Comparison of ENCODE assay signal across 12 mouse cellular contexts in genomic region chr4:107538116-107538515, GRCm38 (mm10).
DNase-seq lines count a peak whose midpoint lies in the region; ATAC-seq and TF ChIP-seq lines count a peak whose summit lies in the region.
"Had no signal": no experiment of that assay in that cellular context is flagged by ENCODE, and none has a peak within 500 bp of the region (broad histone marks: within the 10 kb centered on the region; RNA-seq: fewer than 3 reads in every experiment).

No protein-coding gene starts in this region.

- no peak overlapping the region for H3K4me3 ChIP-seq in embryonic facial prominence, embryonic 10.5 days
- H3K4me3 ChIP-seq in limb, embryonic 11.5 days (ENCODE audit: low read depth, low read length), result no peak overlapping the region
- H3K4me3 ChIP-seq in lung, postnatal 0 days (ENCODE audit: low read depth, low read length), result no peak overlapping the region
- H3K4me3 ChIP-seq: erythroblast, embryonic 14.5 days; neural tube, embryonic 13.5 days had no signal

- peak overlapping the region; percentile 12; the same call in 1 of the 2 replicates for H3K4me2 ChIP-seq in limb, embryonic 11.5 days (ENCODE audit: low read depth, severe bottlenecking)
- no peak overlapping the region for H3K4me2 ChIP-seq in lung, postnatal 0 days (replicated peaks; ENCODE audit: low read depth, low read length)
- H3K4me2 ChIP-seq: neural tube, embryonic 13.5 days had no signal

- no peaks in the 10 kb centered on the region for H3K36me3 ChIP-seq in embryonic facial prominence, embryonic 10.5 days (replicated peaks)
- no peaks in the 10 kb centered on the region for H3K36me3 ChIP-seq in limb, embryonic 11.5 days (ENCODE audit: control insufficient read depth, insufficient read depth, low read length)
- H3K36me3 ChIP-seq in lung, postnatal 0 days (ENCODE audit: insufficient read depth, low read length), result no peaks in the 10 kb centered on the region
- H3K36me3 ChIP-seq: neural tube, embryonic 13.5 days had no signal

- peaks cover 29% of the 10 kb centered on the region for H3K27me3 ChIP-seq in embryonic facial prominence, embryonic 10.5 days (replicated peaks; ENCODE audit: low read depth, poor library complexity, severe bottlenecking)
- no peaks in the 10 kb centered on the region for H3K27me3 ChIP-seq in limb, embryonic 11.5 days (ENCODE audit: control insufficient read depth, insufficient read depth, low read length)
- no peaks in the 10 kb centered on the region for H3K27me3 ChIP-seq in lung, postnatal 0 days (replicated peaks; ENCODE audit: insufficient read depth, low read length)
- H3K27me3 ChIP-seq: neural tube, embryonic 13.5 days had no signal

- peaks cover 31% of the 10 kb centered on the region for H3K4me1 ChIP-seq in embryonic facial prominence, embryonic 10.5 days
- peaks cover 27% of the 10 kb centered on the region for H3K4me1 ChIP-seq in limb, embryonic 11.5 days (ENCODE audit: control insufficient read depth, insufficient read depth, low read length)
- H3K4me1 ChIP-seq in lung, postnatal 0 days (ENCODE audit: insufficient read depth, low read depth, low read length), result no peaks in the 10 kb centered on the region

- no peak overlapping the region for H3K9ac ChIP-seq in limb, embryonic 11.5 days (ENCODE audit: low read length)
- no peak overlapping the region for H3K9ac ChIP-seq in lung, postnatal 0 days (replicated peaks; ENCODE audit: low read depth)
- H3K9ac ChIP-seq: neural tube, embryonic 13.5 days had no signal

- H3K9me3 ChIP-seq in embryonic facial prominence, embryonic 10.5 days, result peaks cover under 1% of the 10 kb centered on the region
- H3K9me3 ChIP-seq in limb, embryonic 11.5 days (ENCODE audit: control insufficient read depth, low read length), result no peaks in the 10 kb centered on the region; the same call in 1 of the 2 replicates
- no peaks in the 10 kb centered on the region for H3K9me3 ChIP-seq in lung, postnatal 0 days (ENCODE audit: low read length)
- H3K9me3 ChIP-seq: neural tube, embryonic 13.5 days had no signal

- H3K27ac ChIP-seq in embryonic facial prominence, embryonic 10.5 days (replicated peaks), result peak overlapping the region; percentile 75; the same call in 1 of the 2 replicates
- H3K27ac ChIP-seq in limb, embryonic 11.5 days (replicated peaks; ENCODE audit: low read depth, low read length), result no peak overlapping the region
- H3K27ac ChIP-seq in lung, postnatal 0 days (ENCODE audit: low read length), result no peak overlapping the region
- H3K27ac ChIP-seq: macrophage; neural tube, embryonic 13.5 days had no signal

- no peak for TF ChIP-seq CTCF in lung, postnatal 0 days (IDR thresholded peaks at IDR 0.05)

- 0 out of 2 replicates have a peak, but pooled peaks have one; percentile 31 for ATAC-seq in limb, embryonic 11.5 days (ENCODE audit: insufficient number of reproducible peaks, low FRiP score, low TSS enrichment, low read depth)
- ATAC-seq in lung, postnatal 0 days, result no peak

- 32% methylated on average over 13 of the region's 13 CpGs for WGBS in embryonic facial prominence, embryonic 10.5 days
- WGBS in limb, embryonic 11.5 days, result 8% methylated on average over 13 of the region's 13 CpGs
- 46% methylated on average over 13 of the region's 13 CpGs for WGBS in lung, postnatal 0 days

- no peak for TF ChIP-seq EP300 in lung, postnatal 0 days (IDR thresholded peaks at IDR 0.05)

- DNase-seq in kidney, postnatal 25 days, result peak; percentile 18 to 41
- DNase-seq in kidney, adult 11 months, result no peak
- DNase-seq in cerebellum, adult 8-10 months, result peak; percentile 36
- DNase-seq in embryonic facial prominence, embryonic 10.5 days (ENCODE audit: low spot score), result peak; percentile 82
- DNase-seq in limb, embryonic 11.5 days (ENCODE audit: low spot score), result peak; percentile 78
- DNase-seq in frontal cortex, postnatal 10 days (ENCODE audit: low spot score in 2 of 2), result no peak
- no peak for DNase-seq in lung, postnatal 0 days (ENCODE audit: low spot score)
- DNase-seq in ovary, postnatal 14 days (ENCODE audit: low spot score), result no peak
- DNase-seq: thymus, postnatal 14 days had no signal

Comparison
In these comparisons a context has a peak if more than half of its experiments do, and no peak if none do; other contexts are left out.
1. DNase-seq: peak in kidney, postnatal 25 days (2 of 2), cerebellum, adult 8-10 months (single experiment), embryonic facial prominence, embryonic 10.5 days (single experiment) and limb, embryonic 11.5 days (single experiment); none in kidney, adult 11 months (single experiment), frontal cortex, postnatal 10 days (0 of 2), lung, postnatal 0 days (single experiment) and ovary, postnatal 14 days (single experiment).